Mouse (Mus musculus) MEL (cell line): ENCODE measurements around the gene Creg2. TPM values are rescaled to one million over a fixed set of nuclear protein-coding genes. Genes with fewer than 3 reads are reported as not detected.

Source experiments
- DNase-seq: peaks from one replicate; pipeline ENCODE4 v3.0.0; 2011; ENCODE audit warnings: low read depth, low spot score
- H3K27ac ChIP-seq: 2 replicates; pipeline ENCODE4 v1.5.1; 2012; ENCODE audit warnings: low read depth, mild to moderate bottlenecking, control low read depth, low read length, moderate library complexity; ENCODE audit not compliant: control insufficient read depth
- H3K27me3 ChIP-seq, 2 experiments: fragments of 150-350 bp in 1 of 2; sonication (generic) in 1 of 2; 2 replicates each; pipeline ENCODE4 v1.6.1; 2012; ENCODE audit warnings: low read length in 2 of 2, mild to moderate bottlenecking in 2 of 2, improper control_type of control experiment in 1 of 2, moderate library complexity in 1 of 2; ENCODE audit not compliant: insufficient read depth in 2 of 2, control insufficient read depth in 1 of 2
- H3K36me3 ChIP-seq, 2 experiments: 2 replicates each; pipeline ENCODE4 v1.6.1; 2012 to 2014; ENCODE audit warnings: low read length in 2 of 2, improper control_type of control experiment in 1 of 2, inconsistent platforms in 1 of 2, mild to moderate bottlenecking in 1 of 2; ENCODE audit not compliant: insufficient read depth in 2 of 2, control insufficient read depth in 1 of 2
- H3K4me1 ChIP-seq, 2 experiments: fragments of 150-350 bp in 1 of 2; sonication (generic) in 1 of 2; 2 replicates each; pipeline ENCODE4 v1.6.1; 2012; ENCODE audit warnings: low read length in 2 of 2, improper control_type of control experiment in 1 of 2, mild to moderate bottlenecking in 1 of 2; ENCODE audit not compliant: insufficient read depth in 2 of 2, control insufficient read depth in 1 of 2
- H3K4me3 ChIP-seq, 2 experiments: fragments of 150-350 bp in 1 of 2; sonication (generic) in 1 of 2; 2 replicates each; pipeline ENCODE4 v1.5.1; 2012; ENCODE audit warnings: low read depth in 2 of 2, low read length in 2 of 2, mild to moderate bottlenecking in 2 of 2, moderate library complexity in 2 of 2, control low read depth in 1 of 2, improper control_type of control experiment in 1 of 2; ENCODE audit not compliant: control insufficient read depth in 1 of 2, insufficient read depth in 1 of 2
- H3K79me2 ChIP-seq: 2 replicates; pipeline ENCODE4 v1.6.1; 2012; ENCODE audit warnings: mild to moderate bottlenecking, low read length, moderate library complexity; ENCODE audit not compliant: control insufficient read depth, poor library complexity, insufficient read depth
- H3K9ac ChIP-seq: 2 replicates; pipeline ENCODE4 v1.6.1; 2012; ENCODE audit warnings: low read depth, mild to moderate bottlenecking, control low read depth, low read length, moderate library complexity; ENCODE audit not compliant: control insufficient read depth, poor library complexity, severe bottlenecking
- H3K9me3 ChIP-seq: fragments of 150-350 bp; sonication (generic); replicated peaks from 2 replicates; pipeline ENCODE4 v1.6.1; 2012; ENCODE audit warnings: mild to moderate bottlenecking, low read length, improper control_type of control experiment, moderate library complexity; ENCODE audit not compliant: insufficient read depth
- BHLHE40 ChIP-seq: IDR thresholded peaks from 2 replicates; pipeline ENCODE4 v1.6.1; 2012; ENCODE audit warnings: low read depth, mild to moderate bottlenecking, inconsistent platforms, low read length, improper control_type of control experiment, borderline replicate concordance
- CHD1 ChIP-seq: IDR thresholded peaks from 2 replicates; pipeline ENCODE4 v1.6.1; 2012; ENCODE audit warnings: low read depth, mild to moderate bottlenecking, inconsistent platforms, low read length, improper control_type of control experiment
- CHD2 ChIP-seq: IDR thresholded peaks from 2 replicates; pipeline ENCODE4 v1.6.1; 2011; ENCODE audit warnings: low read length, improper control_type of control experiment
- ELF1 ChIP-seq: IDR thresholded peaks from 2 replicates; pipeline ENCODE4 v1.6.1; 2014; ENCODE audit warnings: low read depth, mild to moderate bottlenecking, inconsistent platforms, low read length, improper control_type of control experiment, moderate library complexity
- ETS1 ChIP-seq: IDR thresholded peaks from 2 replicates; pipeline ENCODE4 v1.6.1; 2012; ENCODE audit warnings: low read depth, mild to moderate bottlenecking, inconsistent platforms, low read length, improper control_type of control experiment, moderate library complexity
- HCFC1 ChIP-seq: IDR thresholded peaks from 2 replicates; pipeline ENCODE4 v1.6.1; 2012; ENCODE audit warnings: low read depth, mild to moderate bottlenecking, inconsistent platforms, low read length, improper control_type of control experiment, moderate library complexity
- KAT2A ChIP-seq: conservative IDR thresholded peaks from 2 replicates; pipeline ENCODE4 v1.6.1; 2012; ENCODE audit warnings: low read depth, low read length, improper control_type of control experiment, inconsistent platforms
- MAX ChIP-seq: IDR thresholded peaks from 2 replicates; pipeline ENCODE4 v1.6.1; 2011; ENCODE audit warnings: low read length, improper control_type of control experiment
- MAZ ChIP-seq: IDR thresholded peaks from 2 replicates; pipeline ENCODE4 v1.6.1; 2012; ENCODE audit warnings: low read depth, mild to moderate bottlenecking, inconsistent platforms, low read length, improper control_type of control experiment
- MXI1 ChIP-seq: IDR thresholded peaks from 2 replicates; pipeline ENCODE4 v1.6.1; 2011; ENCODE audit warnings: mild to moderate bottlenecking, low read depth, low read length, improper control_type of control experiment
- MYB ChIP-seq: IDR thresholded peaks from 2 replicates; pipeline ENCODE4 v1.6.1; 2011; ENCODE audit warnings: mild to moderate bottlenecking, low read depth, low read length, improper control_type of control experiment
- MYC ChIP-seq: IDR thresholded peaks from 2 replicates; pipeline ENCODE4 v1.6.1; 2011; ENCODE audit warnings: low read depth, mild to moderate bottlenecking, low read length, improper control_type of control experiment, moderate library complexity
- NELFE ChIP-seq: IDR thresholded peaks from 2 replicates; pipeline ENCODE4 v1.6.1; 2011; ENCODE audit warnings: low read depth, low read length, improper control_type of control experiment
- POLR2A ChIP-seq, 2 experiments: IDR thresholded peaks; 2 replicates each; pipeline ENCODE4 v1.6.1; 2011 to 2012; ENCODE audit warnings: low read length in 2 of 2, mild to moderate bottlenecking in 2 of 2, control low read depth in 1 of 2, improper control_type of control experiment in 1 of 2, low read depth in 1 of 2, moderate library complexity in 1 of 2; ENCODE audit not compliant: control insufficient read depth in 1 of 2, insufficient read depth in 1 of 2, poor library complexity in 1 of 2
- SIN3A ChIP-seq: IDR thresholded peaks from 2 replicates; pipeline ENCODE4 v1.6.1; 2012; ENCODE audit warnings: low read length, improper control_type of control experiment, inconsistent platforms
- TAL1 ChIP-seq: IDR thresholded peaks from 2 replicates; pipeline ENCODE4 v1.6.1; 2012; ENCODE audit warnings: mild to moderate bottlenecking, inconsistent platforms, low read length, moderate library complexity, mixed read lengths
- TBP ChIP-seq: IDR thresholded peaks from 2 replicates; pipeline ENCODE4 v1.8.0; 2011; ENCODE audit warnings: low read depth, low read length, improper control_type of control experiment
- TCF12 ChIP-seq: IDR thresholded peaks from 2 replicates; pipeline ENCODE4 v1.6.1; 2014; ENCODE audit warnings: low read depth, mild to moderate bottlenecking, inconsistent platforms, low read length, improper control_type of control experiment, moderate library complexity
- ZC3H11A ChIP-seq: IDR thresholded peaks from 2 replicates; pipeline ENCODE4 v1.6.1; 2012; ENCODE audit warnings: low read depth, mild to moderate bottlenecking, inconsistent platforms, low read length, improper control_type of control experiment
- ZKSCAN1 ChIP-seq: IDR thresholded peaks from 2 replicates; pipeline ENCODE4 v1.6.1; 2012; ENCODE audit warnings: low read depth, mild to moderate bottlenecking, inconsistent platforms, low read length, improper control_type of control experiment, moderate library complexity
- ZMIZ1 ChIP-seq: IDR thresholded peaks from 2 replicates; pipeline ENCODE4 v1.6.1; 2012; ENCODE audit warnings: low read depth, mild to moderate bottlenecking, inconsistent platforms, low read length, improper control_type of control experiment, moderate library complexity
- polyA plus RNA-seq, 2 experiments: library from polyadenylated mRNA; stranded (reverse) in 1 of 2; unstranded in 1 of 2; fragments of >175 nt in 1 of 2; fragments of >200 nt in 1 of 2; gene quantifications; 2 replicates each; pipeline versions ENCODE4 v1.2.1 to v1.2.4; 2012; ENCODE audit warnings: low replicate concordance in 2 of 2, low read depth in 1 of 2; ENCODE audit not compliant: insufficient read length in 2 of 2, insufficient read depth in 1 of 2, missing spikeins in 1 of 2
- total RNA-seq: library from RNA; depleted of rRNA; stranded (reverse); fragments of 300-350 nt; gene quantifications from 2 replicates; pipeline ENCODE4 v1.2.3, GENCODE M21; 2012

Gene Creg2
- total and polyA plus RNA-seq, 3 experiments, result not detected

- Histone ChIP-seq H3K79me2 (no peaks in the 10 kb centered on the region), H3K27ac (no peak overlapping the region), H3K4me3 (no peak overlapping the region), H3K27me3 (no peaks in the 10 kb centered on the region), H3K4me1 (peaks cover 0 to 21% of the 10 kb centered on the region in 2 experiments; a peak in 3 of 4 replicates), H3K9me3 (no peaks in the 10 kb centered on the region), H3K36me3 (peaks cover 0 to 17% of the 10 kb centered on the region in 2 experiments; a peak in 2 of 4 replicates), H3K9ac (no peak overlapping the region)
- no peak for DNase-seq
- TF ChIP-seq BHLHE40 (no peak), CHD2 (no peak), CHD1 (no peak), MAZ (no peak), POLR2A (IDR thresholded peaks at IDR 0.05; ENCODE audit: control insufficient read depth in 1 of 2, insufficient read depth in 1 of 2, low read depth in 1 of 2, low read length in 2 of 2, poor library complexity in 1 of 2) (no peak), ZMIZ1 (no peak), ZKSCAN1 (no peak), TCF12 (no peak)
Observed at GRCm38 (mm10) chr1:39613061-39613460, 38.2 kb downstream of the Creg2 start.

DNA sequence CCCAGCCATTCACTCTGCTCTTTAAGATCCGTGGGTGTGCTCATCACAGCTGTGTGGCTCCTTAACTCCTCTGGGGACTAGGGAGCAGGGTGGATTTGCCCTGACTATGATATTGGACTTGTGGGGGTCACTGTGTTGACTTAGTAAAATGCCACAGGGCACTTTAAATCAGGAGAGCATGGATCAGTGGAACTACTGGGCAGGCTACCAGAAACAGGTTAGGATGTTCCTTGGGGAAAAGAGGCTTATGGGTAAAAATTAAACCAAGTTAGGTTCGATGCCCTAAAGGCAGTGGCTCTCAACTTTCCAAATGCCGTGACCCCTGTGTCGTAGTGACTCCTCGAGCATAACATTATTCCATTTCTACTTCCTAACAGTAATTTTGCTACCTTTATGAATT lies 38.8 kb downstream of the Creg2 start:
- no peak for DNase-seq
- H3K79me2 ChIP-seq, result no peaks in the 10 kb centered on the region
- no peaks in the 10 kb centered on the region for H3K27me3 ChIP-seq
- H3K27ac ChIP-seq, result no peak overlapping the region
- H3K4me1 ChIP-seq, result peaks cover 0 to 21% of the 10 kb centered on the region in 2 experiments; a peak in 3 of 4 replicates
- no peaks in the 10 kb centered on the region for H3K9me3 ChIP-seq
- H3K4me3 ChIP-seq, result no peak overlapping the region
- peaks cover 0 to 17% of the 10 kb centered on the region in 2 experiments; a peak in 2 of 4 replicates for H3K36me3 ChIP-seq
- no peak for TF ChIP-seq POLR2A (IDR thresholded peaks at IDR 0.05; ENCODE audit: control insufficient read depth in 1 of 2, insufficient read depth in 1 of 2, low read depth in 1 of 2, low read length in 2 of 2, poor library complexity in 1 of 2)
- no peak for TF ChIP-seq KAT2A
- no peak for TF ChIP-seq MYC
- TF ChIP-seq MYB, result no peak
- TF ChIP-seq ELF1, result no peak
- no peak for TF ChIP-seq HCFC1
- no peak for TF ChIP-seq ETS1
- TF ChIP-seq TAL1, result no peak
- TF ChIP-seq CHD2, result no peak
- TF ChIP-seq SIN3A, result no peak
- no peak for TF ChIP-seq ZC3H11A
- no peak for TF ChIP-seq TBP
- no peak for TF ChIP-seq MXI1
- no peak for TF ChIP-seq MAX
- no peak for TF ChIP-seq NELFE
- TF ChIP-seq, all 39 proteins: peak for 0
- H3K9ac ChIP-seq, result no peak overlapping the region
